Mouse (Mus musculus) liver, postnatal 0 days (tissue): ENCODE measurements around the gene Ncor2.

ENCODE experiments used
- CTCF ChIP-seq: sonication (generic); IDR thresholded peaks from 2 replicates; pipeline ENCODE4 v1.5.1; 2016; ENCODE audit warnings: antibody characterized with exemption, low read depth
- EP300 ChIP-seq: IDR thresholded peaks from 2 replicates; pipeline ENCODE4 v1.6.1; 2016; ENCODE audit warnings: antibody characterized with exemption, low read depth, mild to moderate bottlenecking

- TF ChIP-seq CTCF, result no peak
- no peak for TF ChIP-seq EP300
These were observed 3.2 kb downstream of the Ncor2 start for GRCm38 (mm10) chr5:125175673-125176369.
